Mouse (Mus musculus) left cerebral cortex, adult 9 months (tissue): ENCODE data around the gene Dnaic2.

Source experiments
- DNase-seq, 2 experiments: peaks; one replicate each; pipeline ENCODE4 v3.0.0; 2022; ENCODE audit warnings: low spot score in 2 of 2

Gene Dnaic2

GRCm38 (mm10) chr11:114745134-114745533 is 17.9 kb downstream of the Dnaic2 start:
- DNase-seq = peak; percentile 49 to 92

- no peak for DNase-seq
These were observed 20.4 kb downstream of the Dnaic2 start for GRCm38 (mm10) chr11:114747564-114748138.

GRCm38 (mm10) chr11:114764820-114765818 is 37.9 kb downstream of the Dnaic2 start, which contains the start of gene Kif19a:
Kif19a (plus strand) TSS chr11:114765388.
- no peak for DNase-seq

- no peak for DNase-seq
These were observed 42.7 kb downstream of the Dnaic2 start for GRCm38 (mm10) chr11:114769911-114770310.

- DNase-seq = no peak
These were observed 44.7 kb downstream of the Dnaic2 start for GRCm38 (mm10) chr11:114771896-114772295.

- DNase-seq = no peak
These were observed 52.9 kb downstream of the Dnaic2 start for GRCm38 (mm10) chr11:114780076-114780475.

GRCm38 (mm10) chr11:114785892-114786291 is 58.7 kb downstream of the Dnaic2 start:
- no peak for DNase-seq

- DNase-seq = peak in 1 of 2 experiments; percentile 49
These were observed 59.1 kb downstream of the Dnaic2 start for GRCm38 (mm10) chr11:114786326-114786725.

- no peak for DNase-seq
These were observed 60.4 kb downstream of the Dnaic2 start for GRCm38 (mm10) chr11:114787611-114788010.

GRCm38 (mm10) chr11:114789061-114789714 is 62.0 kb downstream of the Dnaic2 start:
- DNase-seq = peak in 1 of 2 experiments; percentile 79

- no peak for DNase-seq
These were observed 62.5 kb downstream of the Dnaic2 start for GRCm38 (mm10) chr11:114789716-114790115.

- no peak for DNase-seq
These were observed 63.0 kb downstream of the Dnaic2 start for GRCm38 (mm10) chr11:114790171-114790570.

- no peak for DNase-seq
These were observed 63.6 kb downstream of the Dnaic2 start for GRCm38 (mm10) chr11:114790841-114791240.

- DNase-seq = peak in 1 of 2 experiments; percentile 40
These were observed 64.2 kb downstream of the Dnaic2 start for GRCm38 (mm10) chr11:114791351-114791889.

GRCm38 (mm10) chr11:114791891-114792411 is 64.7 kb downstream of the Dnaic2 start:
- peak in 1 of 2 experiments; percentile 49 for DNase-seq

- no peak for DNase-seq
These were observed 65.8 kb downstream of the Dnaic2 start for GRCm38 (mm10) chr11:114792931-114793494.

GRCm38 (mm10) chr11:114793868-114794545 is 66.8 kb downstream of the Dnaic2 start:
- DNase-seq = no peak

GRCm38 (mm10) chr11:114794691-114795090 is 67.5 kb downstream of the Dnaic2 start:
- no peak for DNase-seq

GRCm38 (mm10) chr11:114795231-114795746 is 68.1 kb downstream of the Dnaic2 start:
- peak; percentile 88 to 96 for DNase-seq

GRCm38 (mm10) chr11:114795848-114796322 is 68.7 kb downstream of the Dnaic2 start, which contains the start of gene Btbd17:
Btbd17 (minus strand) TSS chr11:114795945.
- DNase-seq = peak in 1 of 2 experiments; percentile 53
